Mouse (Mus musculus): Measurements from ENCODE around the gene Spry1. TPM values are rescaled to one million over a fixed set of nuclear protein-coding genes. Genes with fewer than 3 reads are reported as not detected.

Gene Spry1
- polyA plus RNA-seq, 1 experiment from 2014 or later, result 20.0 TPM

GRCm38 (mm10) chr3:37655933-37656633 is 16.3 kb downstream of the Spry1 start:
- H3K9me3 ChIP-seq, result no peaks in the 10 kb centered on the region
- WGBS, result 28% methylated on average over 20 of the region's 20 CpGs
- H3K4me3 ChIP-seq, result peak overlapping the region; percentile 3; the same call in 1 of the 2 replicates
- no peaks in the 10 kb centered on the region for H3K36me3 ChIP-seq
- H3K27me3 ChIP-seq, result 0 out of 2 replicates have a peak, but pooled peaks cover 3% of the 10 kb centered on the region
- no peak overlapping the region for H3K9ac ChIP-seq
- no peak overlapping the region for H3K27ac ChIP-seq
- ATAC-seq (ENCODE audit: insufficient number of reproducible peaks, low FRiP score, low TSS enrichment, low read depth), result no peak
- peak overlapping the region; percentile 29 for H3K4me2 ChIP-seq
- peaks cover 28% of the 10 kb centered on the region for H3K4me1 ChIP-seq

- Histone ChIP-seq H3K4me2 (peak overlapping the region; percentile 10; the same call in 1 of the 2 replicates), H3K9ac (no peak overlapping the region), H3K36me3 (no peaks in the 10 kb centered on the region), H3K27me3 (0 out of 2 replicates have a peak, but pooled peaks cover 3% of the 10 kb centered on the region), H3K27ac (no peak overlapping the region), H3K9me3 (no peaks in the 10 kb centered on the region), H3K4me3 (no peak overlapping the region), H3K4me1 (peaks cover 28% of the 10 kb centered on the region)
- no peak for ATAC-seq (ENCODE audit: insufficient number of reproducible peaks, low FRiP score, low TSS enrichment, low read depth)
- WGBS, result 10% methylated on average over 8 of the region's 8 CpGs
These were observed 17.3 kb downstream of the Spry1 start for GRCm38 (mm10) chr3:37657009-37657408.

- Histone ChIP-seq H3K9me3 (no peaks in the 10 kb centered on the region), H3K36me3 (no peaks in the 10 kb centered on the region), H3K4me1 (peaks cover 28% of the 10 kb centered on the region), H3K27ac (no peak overlapping the region), H3K9ac (no peak overlapping the region), H3K4me2 (no peak overlapping the region), H3K27me3 (0 out of 2 replicates have a peak, but pooled peaks cover 3% of the 10 kb centered on the region), H3K4me3 (no peak overlapping the region)
- 18% methylated on average over 5 of the region's 5 CpGs for WGBS
- no peak for ATAC-seq (ENCODE audit: insufficient number of reproducible peaks, low FRiP score, low TSS enrichment, low read depth)
These were observed 18.4 kb downstream of the Spry1 start for GRCm38 (mm10) chr3:37658155-37658554.

GRCm38 (mm10) chr3:37659621-37660020 is 19.9 kb downstream of the Spry1 start:
- Histone ChIP-seq H3K9ac (no peak overlapping the region), H3K4me3 (no peak overlapping the region), H3K36me3 (no peaks in the 10 kb centered on the region), H3K27ac (no peak overlapping the region), H3K9me3 (no peaks in the 10 kb centered on the region), H3K27me3 (0 out of 2 replicates have a peak, but pooled peaks cover 3% of the 10 kb centered on the region), H3K4me1 (peaks cover 15% of the 10 kb centered on the region), H3K4me2 (no peak overlapping the region)
- no peak for ATAC-seq (ENCODE audit: insufficient number of reproducible peaks, low FRiP score, low TSS enrichment, low read depth)
- 70% methylated on average over 6 of the region's 6 CpGs for WGBS

- no peak overlapping the region for H3K9ac ChIP-seq
- no peaks in the 10 kb centered on the region for H3K27me3 ChIP-seq
- no peaks in the 10 kb centered on the region for H3K36me3 ChIP-seq
- H3K9me3 ChIP-seq, result no peaks in the 10 kb centered on the region
- H3K4me2 ChIP-seq, result no peak overlapping the region
- H3K4me3 ChIP-seq, result no peak overlapping the region
- no peak overlapping the region for H3K27ac ChIP-seq
- ATAC-seq (ENCODE audit: insufficient number of reproducible peaks, low FRiP score, low TSS enrichment, low read depth), result no peak
- H3K4me1 ChIP-seq, result peaks cover 8% of the 10 kb centered on the region; the same call in 1 of the 2 replicates
- WGBS, result 25% methylated on average over 9 of the region's 9 CpGs
These were observed 26.8 kb downstream of the Spry1 start for GRCm38 (mm10) chr3:37666291-37667118.

GRCm38 (mm10) chr3:37667119-37667467 is 27.3 kb downstream of the Spry1 start:
- no peaks in the 10 kb centered on the region for H3K9me3 ChIP-seq
- H3K4me1 ChIP-seq, result peaks cover 10% of the 10 kb centered on the region; the same call in 1 of the 2 replicates
- H3K27me3 ChIP-seq, result no peaks in the 10 kb centered on the region
- H3K4me3 ChIP-seq, result no peak overlapping the region
- no peak overlapping the region for H3K27ac ChIP-seq
- no peak overlapping the region for H3K4me2 ChIP-seq
- no peaks in the 10 kb centered on the region for H3K36me3 ChIP-seq
- WGBS, result 26% methylated on average over 2 of the region's 2 CpGs
- no peak overlapping the region for H3K9ac ChIP-seq
- ATAC-seq (ENCODE audit: insufficient number of reproducible peaks, low FRiP score, low TSS enrichment, low read depth), result no peak

GRCm38 (mm10) chr3:37667736-37668135 is 28.0 kb downstream of the Spry1 start:
- Histone ChIP-seq H3K9me3 (no peaks in the 10 kb centered on the region), H3K4me3 (no peak overlapping the region), H3K27ac (no peak overlapping the region), H3K36me3 (no peaks in the 10 kb centered on the region), H3K9ac (no peak overlapping the region), H3K4me1 (peaks cover 16% of the 10 kb centered on the region), H3K27me3 (no peaks in the 10 kb centered on the region), H3K4me2 (no peak overlapping the region)
- no peak for ATAC-seq (ENCODE audit: insufficient number of reproducible peaks, low FRiP score, low TSS enrichment, low read depth)
- 26% methylated on average over 7 of the region's 7 CpGs for WGBS

GRCm38 (mm10) chr3:37668652-37669051 is 28.9 kb downstream of the Spry1 start:
- Histone ChIP-seq H3K4me3 (no peak overlapping the region), H3K4me1 (peaks cover 18% of the 10 kb centered on the region), H3K27ac (no peak overlapping the region), H3K4me2 (no peak overlapping the region), H3K9me3 (no peaks in the 10 kb centered on the region), H3K27me3 (no peaks in the 10 kb centered on the region), H3K36me3 (no peaks in the 10 kb centered on the region), H3K9ac (no peak overlapping the region)
- no peak for ATAC-seq (ENCODE audit: insufficient number of reproducible peaks, low FRiP score, low TSS enrichment, low read depth)
- 91% methylated on average over 12 of the region's 12 CpGs for WGBS

- Histone ChIP-seq H3K27ac (no peak overlapping the region), H3K4me2 (no peak overlapping the region), H3K9ac (no peak overlapping the region), H3K4me3 (no peak overlapping the region), H3K36me3 (no peaks in the 10 kb centered on the region), H3K27me3 (no peaks in the 10 kb centered on the region), H3K9me3 (no peaks in the 10 kb centered on the region), H3K4me1 (peaks cover 18% of the 10 kb centered on the region)
- 97% methylated on average over 20 of the region's 20 CpGs for WGBS
- no peak for ATAC-seq (ENCODE audit: insufficient number of reproducible peaks, low FRiP score, low TSS enrichment, low read depth)
These were observed 29.4 kb downstream of the Spry1 start for GRCm38 (mm10) chr3:37669100-37669499.

GRCm38 (mm10) chr3:37672266-37673040 is 32.7 kb downstream of the Spry1 start:
- no peaks in the 10 kb centered on the region for H3K27me3 ChIP-seq
- no peak for ATAC-seq (ENCODE audit: insufficient number of reproducible peaks, low FRiP score, low TSS enrichment, low read depth)
- no peaks in the 10 kb centered on the region for H3K9me3 ChIP-seq
- H3K4me1 ChIP-seq, result peaks cover 10% of the 10 kb centered on the region
- no peak overlapping the region for H3K4me3 ChIP-seq
- 29% methylated on average over 15 of the region's 15 CpGs for WGBS
- H3K27ac ChIP-seq, result no peak overlapping the region
- no peak overlapping the region for H3K4me2 ChIP-seq
- H3K36me3 ChIP-seq, result no peaks in the 10 kb centered on the region
- H3K9ac ChIP-seq, result no peak overlapping the region

GRCm38 (mm10) chr3:37673513-37674261 is 33.9 kb downstream of the Spry1 start:
- Histone ChIP-seq H3K4me2 (no peak overlapping the region), H3K4me1 (peaks cover 10% of the 10 kb centered on the region), H3K27me3 (no peaks in the 10 kb centered on the region), H3K27ac (no peak overlapping the region), H3K9ac (no peak overlapping the region), H3K4me3 (no peak overlapping the region), H3K36me3 (no peaks in the 10 kb centered on the region), H3K9me3 (no peaks in the 10 kb centered on the region)
- ATAC-seq (ENCODE audit: insufficient number of reproducible peaks, low FRiP score, low TSS enrichment, low read depth), result no peak
- 61% methylated on average over 13 of the region's 13 CpGs for WGBS
